Comparison of ENCODE assay signal across 8 mouse cellular contexts in genomic region chr5:115516081-115516907, GRCm38 (mm10). TPM values are rescaled to one million over a fixed set of nuclear protein-coding genes. Genes with fewer than 3 reads are reported as not detected.
DNase-seq lines count a peak whose midpoint lies in the region; ATAC-seq lines count a peak whose summit lies in the region.

No protein-coding gene starts in this region.

- WGBS in heart, embryonic 12.5 days, result 70% methylated on average over 32 of the region's 32 CpGs
- 87% methylated on average over 32 of the region's 32 CpGs for WGBS in limb, embryonic 13.5 days

- no peaks in the 10 kb centered on the region for H3K27me3 ChIP-seq in heart, embryonic 12.5 days (replicated peaks)
- no peaks in the 10 kb centered on the region for H3K27me3 ChIP-seq in limb, embryonic 13.5 days

- no peak overlapping the region for H3K4me3 ChIP-seq in heart, embryonic 12.5 days
- H3K4me3 ChIP-seq in limb, embryonic 13.5 days, result no peak overlapping the region

- no peaks in the 10 kb centered on the region for H3K9me3 ChIP-seq in heart, embryonic 12.5 days (replicated peaks)
- no peaks in the 10 kb centered on the region for H3K9me3 ChIP-seq in limb, embryonic 13.5 days

- H3K4me1 ChIP-seq in heart, embryonic 12.5 days (replicated peaks), result peaks cover 54% of the 10 kb centered on the region
- H3K4me1 ChIP-seq in limb, embryonic 13.5 days, result peaks cover 50% of the 10 kb centered on the region

- DNase-seq in adrenal gland, adult (ENCODE audit: inconsistent age in 2 of 2, low spot score in 1 of 2), result peak; percentile 59 to 75
- no peak for DNase-seq in adrenal gland, postnatal 4 days (ENCODE audit: low spot score in 2 of 2)
- peak; percentile 73 for DNase-seq in CD4-positive, CD25-positive, alpha-beta regulatory T cell, adult 2 months (ENCODE audit: low read depth, low spot score)
- DNase-seq in spleen, postnatal 36 days (ENCODE audit: low spot score in 2 of 2), result peak; percentile 87 to 88
- no peak for DNase-seq in cerebellum, adult 8-10 months
- DNase-seq in frontal cortex, postnatal 14 days (ENCODE audit: low spot score in 2 of 2), result no peak

- H3K27ac ChIP-seq in heart, embryonic 12.5 days (ENCODE audit: poor library complexity, severe bottlenecking), result peak overlapping the region; percentile 88
- peak overlapping the region; percentile 44; the same call in 1 of the 2 replicates for H3K27ac ChIP-seq in limb, embryonic 13.5 days

- peaks cover 15% of the 10 kb centered on the region for H3K36me3 ChIP-seq in heart, embryonic 12.5 days
- peaks cover 39% of the 10 kb centered on the region for H3K36me3 ChIP-seq in limb, embryonic 13.5 days

- H3K9ac ChIP-seq in heart, embryonic 12.5 days, result peak overlapping the region; percentile 27; the same call in 1 of the 2 replicates
- no peak overlapping the region for H3K9ac ChIP-seq in limb, embryonic 13.5 days

- peak overlapping the region; percentile 20; the same call in 1 of the 2 replicates for H3K4me2 ChIP-seq in heart, embryonic 12.5 days
- no peak overlapping the region for H3K4me2 ChIP-seq in limb, embryonic 13.5 days (replicated peaks)

- peak; percentile 30; the same call in 1 of the 2 replicates for ATAC-seq in heart, embryonic 12.5 days (ENCODE audit: insufficient number of reproducible peaks, low FRiP score)
- no peak for ATAC-seq in limb, embryonic 13.5 days (ENCODE audit: low FRiP score, low read depth)

RNA-seq across cellular contexts. Expression of gene Pxn, which starts 9.8 kb away (rescaled TPM):
- total RNA-seq in adrenal gland, postnatal 4 days (2021), result 10 to 100 TPM; 77.6 to 82.4 TPM
- 41.1 and 41.7 TPM in 2 replicates for polyA plus RNA-seq in heart, embryonic 12.5 days (2016; fragmentation: Nextera tagmentation; extraction: Ambion mirVana)
- polyA plus RNA-seq in limb, embryonic 13.5 days (2015; fragmentation: Nextera tagmentation; extraction: Ambion mirVana), result 46.9 and 54.0 TPM in 2 replicates

RNA-seq across cellular contexts. Expression of gene Sirt4, which starts 31.8 kb away (rescaled TPM):
- total RNA-seq in adrenal gland, postnatal 4 days (2021), result 10 to 100 TPM; 29.9 to 31.3 TPM
- 14.7 and 18.0 TPM in 2 replicates for polyA plus RNA-seq in heart, embryonic 12.5 days (2016; fragmentation: Nextera tagmentation; extraction: Ambion mirVana)
- polyA plus RNA-seq in limb, embryonic 13.5 days (2015; fragmentation: Nextera tagmentation; extraction: Ambion mirVana), result 25.8 and 27.5 TPM in 2 replicates

RNA-seq across cellular contexts. Expression of gene Rplp0, which starts 43.0 kb away (rescaled TPM):
- total RNA-seq in adrenal gland, postnatal 4 days (2021), result 1,000 to 10,000 TPM; 1,094 to 1,122 TPM
- polyA plus RNA-seq in heart, embryonic 12.5 days (2016; fragmentation: Nextera tagmentation; extraction: Ambion mirVana), result 949 and 971 TPM in 2 replicates
- 1,446 and 1,459 TPM in 2 replicates for polyA plus RNA-seq in limb, embryonic 13.5 days (2015; fragmentation: Nextera tagmentation; extraction: Ambion mirVana)

RNA-seq across cellular contexts. Expression of gene Gcn1l1, which starts 48.8 kb away (rescaled TPM):
- total RNA-seq in adrenal gland, postnatal 4 days (2021), result 10 to 100 TPM; 83.5 to 87.5 TPM
- 43.1 and 47.0 TPM in 2 replicates for polyA plus RNA-seq in heart, embryonic 12.5 days (2016; fragmentation: Nextera tagmentation; extraction: Ambion mirVana)
- 46.1 and 48.2 TPM in 2 replicates for polyA plus RNA-seq in limb, embryonic 13.5 days (2015; fragmentation: Nextera tagmentation; extraction: Ambion mirVana)

RNA-seq across cellular contexts. Expression of gene Pla2g1b, which starts 50.2 kb away (rescaled TPM):
- total RNA-seq in adrenal gland, postnatal 4 days (2021), result 10 to 100 TPM in 1 of 2 experiments, not detected in 1; 13.7 TPM
- polyA plus RNA-seq in heart, embryonic 12.5 days (2016; fragmentation: Nextera tagmentation; extraction: Ambion mirVana), result 0.72 and 1.3 TPM in 2 replicates
- polyA plus RNA-seq in limb, embryonic 13.5 days (2015; fragmentation: Nextera tagmentation; extraction: Ambion mirVana), result not detected in 2 replicates

Comparison
In these comparisons a context has a peak if more than half of its experiments do, and no peak if none do; other contexts are left out.
1. DNase-seq: peak in adrenal gland, adult (2 of 2), CD4-positive, CD25-positive, alpha-beta regulatory T cell, adult 2 months (single experiment) and spleen, postnatal 36 days (2 of 2); none in adrenal gland, postnatal 4 days (0 of 2), cerebellum, adult 8-10 months (single experiment) and frontal cortex, postnatal 14 days (0 of 2).